Mouse (Mus musculus): ENCODE data around the gene Olfr723. TPM values are rescaled to one million over a fixed set of nuclear protein-coding genes. Genes with fewer than 3 reads are reported as not detected.
"Not testable (repeated sequence)": the region's sequence is repeated elsewhere in the genome, so short reads cannot be mapped to it uniquely, and the experiment has no call there.

The Olfr723 gene
- not detected in 2 replicates for polyA plus RNA-seq (2015; fragmentation: Nextera tagmentation; extraction: Ambion mirVana)

GRCm38 (mm10) chr14:49931687-49932086, at the start of gene Olfr723:
Gene Olfr723 (minus strand): TSS chr14:49931787.
- H3K4me3 ChIP-seq; H3K27ac ChIP-seq; H3K36me3 ChIP-seq; H3K27me3 ChIP-seq; H3K4me2 ChIP-seq; ATAC-seq (ENCODE audit: insufficient number of reproducible peaks, insufficient read depth, low FRiP score, low TSS enrichment, low read depth); H3K9me3 ChIP-seq; H3K9ac ChIP-seq; H3K4me1 ChIP-seq: not testable (repeated sequence)

- H3K4me3 ChIP-seq; H3K27ac ChIP-seq; H3K9ac ChIP-seq; H3K9me3 ChIP-seq; H3K27me3 ChIP-seq; ATAC-seq (ENCODE audit: insufficient number of reproducible peaks, insufficient read depth, low FRiP score, low TSS enrichment, low read depth); H3K36me3 ChIP-seq; H3K4me2 ChIP-seq; H3K4me1 ChIP-seq: not testable (repeated sequence)
- WGBS: 60% methylated on average over 1 of the region's 1 CpGs
Observed at GRCm38 (mm10) chr14:49963174-49963573, 31.6 kb upstream of the Olfr723 start, which contains the start of gene Olfr724. Gene Olfr724 (minus strand): TSS chr14:49963274.

- Histone ChIP-seq H3K9me3 (no peaks in the 10 kb centered on the region), H3K27ac (no peak overlapping the region), H3K27me3 (no peaks in the 10 kb centered on the region), H3K4me2 (no peak overlapping the region), H3K4me1 (no peaks in the 10 kb centered on the region), H3K9ac (no peak overlapping the region), H3K36me3 (no peaks in the 10 kb centered on the region), H3K4me3 (no peak overlapping the region)
- WGBS: 42% methylated on average over 2 of the region's 2 CpGs
- no peak for ATAC-seq (ENCODE audit: insufficient number of reproducible peaks, insufficient read depth, low FRiP score, low TSS enrichment, low read depth)
Observed at GRCm38 (mm10) chr14:49955890-49956289, 24.3 kb upstream of the Olfr723 start.

GRCm38 (mm10) chr14:49901899-49902298, 29.7 kb downstream of the Olfr723 start, which contains the start of gene Olfr722:
Gene Olfr722 (minus strand): TSS chr14:49901999.
- no peaks in the 10 kb centered on the region for H3K4me1 ChIP-seq
- H3K27me3 ChIP-seq: no peaks in the 10 kb centered on the region
- H3K9me3 ChIP-seq: no peaks in the 10 kb centered on the region

More at GRCm38 (mm10) chr14:49901899-49902298, 29.7 kb downstream of the Olfr723 start, which contains the start of gene Olfr722:
- Histone ChIP-seq H3K4me2 (no peak within 1 kb of the TSS), H3K9ac (no peak within 1 kb of the TSS), H3K4me3 (no peak within 1 kb of the TSS), H3K27ac (no peak within 1 kb of the TSS), H3K36me3 (no peaks in the 10 kb centered on the region)
- ATAC-seq (ENCODE audit: insufficient number of reproducible peaks, insufficient read depth, low FRiP score, low TSS enrichment, low read depth): no peak

Other genes with a start within 250 kb of the Olfr723 start
- gene Armh4, start 148.4 kb downstream of the Olfr723 start, polyA plus RNA-seq (2015; fragmentation: Nextera tagmentation; extraction: Ambion mirVana): 17.1 and 22.1 TPM in 2 replicates
- not detected in 2 replicates for gene Olfr722, start 29.8 kb downstream of the Olfr723 start, polyA plus RNA-seq (2015; fragmentation: Nextera tagmentation; extraction: Ambion mirVana)
- not detected in 2 replicates for gene Olfr724, start 31.5 kb upstream of the Olfr723 start, polyA plus RNA-seq (2015; fragmentation: Nextera tagmentation; extraction: Ambion mirVana)
- gene Olfr725, start 108.6 kb upstream of the Olfr723 start, polyA plus RNA-seq (2015; fragmentation: Nextera tagmentation; extraction: Ambion mirVana): not detected in 2 replicates
- gene Olfr726, start 159.2 kb upstream of the Olfr723 start, polyA plus RNA-seq (2015; fragmentation: Nextera tagmentation; extraction: Ambion mirVana): not detected in 2 replicates
- not detected in 2 replicates for gene Olfr727, start 191.4 kb upstream of the Olfr723 start, polyA plus RNA-seq (2015; fragmentation: Nextera tagmentation; extraction: Ambion mirVana)
- gene Olfr728, start 210.9 kb upstream of the Olfr723 start, polyA plus RNA-seq (2015; fragmentation: Nextera tagmentation; extraction: Ambion mirVana): not detected in 2 replicates
- 0.06 TPM in 1 of 2 replicates, not detected in the other for gene Olfr729, start 221.1 kb upstream of the Olfr723 start, polyA plus RNA-seq (2015; fragmentation: Nextera tagmentation; extraction: Ambion mirVana)